Mouse (Mus musculus) kidney, adult 2 months (tissue): ENCODE data around the gene Ranbp9.

Experiments
- CTCF ChIP-seq: fragments of 200-500 bp; conservative IDR thresholded peaks from 2 replicates; pipeline ENCODE4 v1.5.1; 2011; ENCODE audit warnings: low read depth, mild to moderate bottlenecking, control low read depth, low read length, moderate library complexity, mixed read lengths; ENCODE audit not compliant: insufficient read depth, insufficient read length
- POLR2A ChIP-seq: fragments of 200-500 bp; IDR thresholded peaks from one replicate; pipeline ENCODE4 v1.6.1; 2011; ENCODE audit warnings: low read depth, low read length, control low read depth

DNA sequence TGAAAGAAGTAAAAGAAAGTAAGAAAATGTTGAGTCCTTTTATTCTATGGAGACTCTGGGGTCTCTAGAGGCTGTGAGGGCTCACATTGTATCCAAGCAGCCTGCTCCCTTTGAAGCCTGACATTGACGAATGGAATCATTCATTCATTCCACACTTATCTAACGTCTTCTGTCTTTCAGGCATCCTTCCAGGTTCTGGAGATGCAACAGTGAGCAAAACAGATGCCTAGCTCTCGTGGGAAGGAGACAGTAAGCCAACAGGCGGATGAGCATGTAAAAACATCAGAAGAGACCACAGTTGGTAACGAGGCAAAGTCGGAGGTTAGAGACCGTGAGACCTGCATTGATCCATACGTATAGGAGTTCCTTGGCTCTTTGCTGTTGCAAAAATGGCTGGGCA, 36.3 kb upstream of the Ranbp9 start:
- no peak for TF ChIP-seq CTCF
- no peak for TF ChIP-seq POLR2A
